Mouse (Mus musculus): ENCODE measurements at regions not wholly inside any gene's neighbourhood (a gene's known extent, or its start where the extent isn't known, plus 50 kb on each side); places are given as distances from the start of the nearest gene placed in this dataset.
"Not testable (repeated sequence)": the region's sequence is repeated elsewhere in the genome, so short reads cannot be mapped to it uniquely, and the experiment has no call there.

DNA sequence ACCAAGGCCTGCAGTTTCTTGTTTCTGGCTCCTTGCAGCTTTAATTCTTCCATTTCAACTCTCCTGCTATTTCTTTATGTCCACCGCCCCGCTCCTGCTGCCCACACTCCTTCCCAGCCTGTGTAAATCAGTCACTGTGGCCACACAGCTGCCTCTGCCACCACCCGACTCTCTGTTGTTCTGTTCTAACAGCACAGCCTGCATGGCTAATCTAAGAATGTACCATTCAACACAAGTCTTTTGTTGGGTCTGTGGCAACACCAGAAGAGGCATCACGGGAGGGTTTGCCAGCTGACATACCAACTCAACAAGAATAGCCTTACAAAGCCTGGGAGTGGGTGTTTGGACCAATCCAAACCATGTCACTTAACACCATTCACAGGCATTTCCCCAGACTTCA is 264.9 kb upstream of the Pum3 start:
- no peak for ATAC-seq (replicated peaks; ENCODE audit: poor library complexity, severe bottlenecking)

GRCm38 (mm10) chr19:27693706-27694105 is 264.1 kb upstream of the Pum3 start:
- no peak for ATAC-seq (replicated peaks; ENCODE audit: poor library complexity, severe bottlenecking)

DNA sequence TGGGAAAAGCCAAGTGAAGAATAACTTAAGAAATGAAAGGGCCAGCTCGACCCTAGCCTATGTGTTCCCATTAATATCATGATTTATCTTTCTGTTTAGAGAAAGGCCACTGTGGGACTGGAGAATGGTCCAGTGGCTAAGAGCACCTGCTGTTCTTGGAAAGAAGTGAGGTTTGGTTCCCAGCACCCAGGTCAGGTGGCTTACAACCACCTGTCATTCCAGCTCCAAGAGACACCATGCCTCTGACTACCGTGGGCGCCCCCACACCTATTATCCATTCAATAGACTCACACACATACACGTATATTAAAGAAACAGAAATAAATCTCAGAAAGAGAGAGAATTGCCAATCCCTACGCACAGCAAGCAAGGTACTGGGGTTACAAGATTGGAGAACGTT is 263.3 kb upstream of the Pum3 start:
- no peak for ATAC-seq (replicated peaks; ENCODE audit: poor library complexity, severe bottlenecking)

GRCm38 (mm10) chr19:27683426-27683825 is 253.8 kb upstream of the Pum3 start:
- ATAC-seq (replicated peaks; ENCODE audit: poor library complexity, severe bottlenecking), result no peak

DNA sequence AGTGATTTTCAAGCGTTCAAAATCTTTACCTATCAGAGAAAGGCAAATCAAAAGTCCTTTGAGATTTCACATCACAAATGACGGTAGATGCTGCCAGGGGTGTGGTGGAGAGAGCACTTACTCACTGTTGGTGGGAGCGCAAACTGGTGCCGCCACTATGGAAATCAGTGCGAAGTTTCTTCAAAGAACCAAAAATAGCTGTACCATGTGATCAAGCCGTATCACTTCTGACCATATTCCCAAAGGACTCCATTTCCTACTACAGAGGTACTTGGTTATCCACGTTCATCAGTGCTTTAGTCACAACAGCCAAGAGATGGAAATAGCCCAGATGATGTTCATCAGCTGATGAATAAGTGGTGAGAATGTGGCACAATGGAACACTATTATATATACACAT is 249.8 kb upstream of the Pum3 start:
- ATAC-seq (replicated peaks; ENCODE audit: poor library complexity, severe bottlenecking), result no peak

DNA sequence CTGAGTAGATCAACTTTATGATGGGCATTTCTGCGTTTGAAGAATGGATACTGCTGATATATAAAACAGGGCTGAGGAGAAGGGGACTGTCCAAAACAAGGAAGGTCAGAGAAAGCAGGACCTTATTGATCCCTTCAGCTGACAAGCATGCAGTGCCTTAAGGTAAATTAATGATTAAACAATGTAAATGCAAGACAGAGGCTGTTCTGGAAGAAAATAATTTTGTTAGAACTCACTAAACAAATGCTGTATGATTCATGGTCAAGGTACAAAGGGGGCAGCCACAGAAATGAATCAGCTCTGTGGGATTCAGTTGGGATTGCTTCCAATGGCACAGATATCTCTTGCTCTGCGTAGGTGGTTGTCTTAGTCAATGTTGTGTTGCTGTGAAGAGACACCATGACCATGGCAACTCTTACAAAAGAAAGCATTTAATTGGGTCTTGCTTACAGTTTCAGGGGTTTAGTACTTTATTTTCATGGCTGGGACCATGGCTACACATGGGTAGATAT is 243.1 kb upstream of the Pum3 start:
- ATAC-seq (replicated peaks; ENCODE audit: poor library complexity, severe bottlenecking), result no peak

DNA sequence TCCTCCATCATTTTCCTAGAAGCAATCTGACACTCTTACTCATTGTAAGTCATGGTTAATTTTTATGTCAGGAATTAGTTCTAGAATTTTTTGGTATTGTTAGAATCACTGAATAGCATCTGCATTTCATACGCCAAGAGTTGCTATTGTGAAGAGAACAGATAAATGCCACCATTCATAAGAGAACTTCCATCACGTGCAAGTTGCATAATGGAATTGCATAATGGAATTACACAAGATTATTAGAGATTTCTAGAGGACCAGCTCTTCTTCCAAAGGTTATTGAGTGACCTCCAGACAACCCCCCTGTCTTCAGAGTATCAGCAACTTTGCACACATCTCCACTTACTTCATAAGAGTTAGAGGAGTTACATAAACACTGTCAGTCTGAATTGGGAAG is 233.7 kb upstream of the Pum3 start:
- ATAC-seq (replicated peaks; ENCODE audit: poor library complexity, severe bottlenecking), result no peak

- ATAC-seq (replicated peaks; ENCODE audit: poor library complexity, severe bottlenecking), result no peak
These were observed 211.4 kb upstream of the Pum3 start for GRCm38 (mm10) chr19:27641001-27641400.

DNA sequence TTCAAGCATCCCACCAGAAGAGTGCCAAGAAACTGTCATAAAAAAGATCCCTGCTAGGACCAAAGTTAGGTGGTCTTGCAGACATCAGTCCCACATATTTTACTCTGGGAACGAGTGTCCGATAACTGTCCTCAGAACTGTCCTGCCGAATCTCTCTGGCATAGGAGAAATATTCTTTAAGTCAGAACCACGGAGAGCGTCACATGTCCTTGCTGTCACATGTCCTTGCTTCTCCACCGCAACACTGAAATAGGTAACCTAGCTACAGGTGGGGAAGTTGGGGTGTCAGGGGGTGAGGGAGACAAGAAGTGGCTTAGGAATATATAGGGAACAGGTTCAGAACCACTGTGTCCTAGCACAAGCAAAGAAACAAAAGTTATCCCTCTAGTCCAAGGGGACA is 203.5 kb upstream of the Pum3 start:
- no peak for ATAC-seq (replicated peaks; ENCODE audit: poor library complexity, severe bottlenecking)

DNA sequence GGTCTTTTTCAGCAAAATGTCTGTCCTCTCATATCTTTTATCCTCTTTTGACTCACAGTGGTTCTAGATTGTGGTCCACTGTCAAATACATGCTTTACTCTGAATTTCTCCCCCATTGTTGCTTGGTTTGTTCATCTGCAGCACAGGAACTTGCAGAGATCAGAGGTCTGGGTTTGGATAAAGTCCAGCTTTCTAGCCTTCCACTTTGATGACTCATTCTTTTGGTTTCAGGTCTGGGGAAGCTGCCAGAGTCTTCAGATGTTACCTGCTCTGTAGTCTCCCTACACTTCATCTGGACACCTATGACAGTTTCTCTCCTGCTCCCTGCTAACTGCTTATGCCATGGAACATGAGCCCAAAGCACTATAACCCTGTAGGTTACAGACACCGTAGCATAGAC is 198.0 kb upstream of the Pum3 start:
- ATAC-seq (replicated peaks; ENCODE audit: poor library complexity, severe bottlenecking), result no peak

- no peak for ATAC-seq (replicated peaks; ENCODE audit: poor library complexity, severe bottlenecking)
These were observed 187.9 kb upstream of the Pum3 start for GRCm38 (mm10) chr19:27617522-27617921.

DNA sequence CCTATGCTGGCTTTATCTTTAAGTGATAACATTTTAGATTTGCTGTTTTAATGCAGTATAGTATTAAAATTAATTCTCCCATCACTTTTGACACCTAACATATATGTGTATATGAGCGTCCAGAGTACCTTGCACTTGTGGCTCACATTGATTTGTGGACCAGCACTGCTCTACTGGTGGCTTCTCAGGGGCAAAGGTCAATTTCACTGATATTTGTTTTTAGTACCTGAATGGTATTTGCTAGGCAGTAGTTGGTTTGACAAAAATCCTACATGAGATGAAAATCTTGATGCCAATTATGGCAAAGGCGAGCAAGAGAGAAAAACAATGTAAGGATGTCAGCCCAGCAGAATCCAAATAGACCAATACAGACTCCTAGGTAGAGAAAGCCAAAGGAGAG is 177.3 kb upstream of the Pum3 start:
- no peak for ATAC-seq (replicated peaks; ENCODE audit: poor library complexity, severe bottlenecking)

- ATAC-seq (replicated peaks; ENCODE audit: poor library complexity, severe bottlenecking), result no peak
These were observed 173.7 kb upstream of the Pum3 start for GRCm38 (mm10) chr19:27603296-27603695.

DNA sequence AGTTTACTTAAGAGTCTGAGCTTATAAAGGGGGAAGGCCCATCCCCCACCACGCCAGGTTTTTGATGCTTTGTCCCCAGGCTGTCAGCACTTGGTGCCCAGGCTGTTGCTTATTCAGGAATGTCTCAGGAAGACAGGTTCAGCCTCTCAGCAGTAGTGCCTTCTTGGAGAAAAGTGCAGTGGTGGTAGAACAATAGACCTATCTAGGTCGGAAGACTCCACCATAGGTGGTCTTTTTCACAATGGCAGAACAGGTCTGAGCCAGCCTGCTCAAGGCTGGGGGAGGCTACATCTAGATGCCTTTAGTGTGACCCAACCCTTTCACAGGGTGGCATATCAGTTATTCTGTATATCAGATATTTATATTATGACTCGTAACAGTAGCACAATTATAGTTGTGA is 171.9 kb upstream of the Pum3 start:
- ATAC-seq (replicated peaks; ENCODE audit: poor library complexity, severe bottlenecking), result no peak

DNA sequence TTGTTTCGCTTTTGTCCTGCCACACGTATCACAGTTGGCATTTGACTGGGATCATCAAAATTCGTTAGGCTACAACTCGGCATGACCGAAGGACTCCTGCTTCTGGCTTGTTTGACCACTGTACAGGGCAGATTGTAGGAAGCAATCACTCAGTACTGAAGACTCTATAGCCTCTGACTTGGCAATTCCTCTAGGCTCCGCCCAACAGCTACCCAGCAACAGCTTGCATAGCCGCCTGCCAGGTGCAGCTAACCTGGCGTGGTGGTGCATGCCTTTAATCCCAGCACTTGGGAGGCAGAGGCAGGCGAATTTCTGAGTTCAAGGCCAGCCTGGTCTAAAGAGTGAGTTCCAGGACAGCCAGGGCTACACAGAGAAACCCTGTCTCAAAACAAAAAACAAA is 170.8 kb upstream of the Pum3 start:
- ATAC-seq (replicated peaks; ENCODE audit: poor library complexity, severe bottlenecking), result not testable (repeated sequence)

GRCm38 (mm10) chr19:27599639-27600308 is 170.1 kb upstream of the Pum3 start:
- ATAC-seq (replicated peaks; ENCODE audit: poor library complexity, severe bottlenecking), result no peak

DNA sequence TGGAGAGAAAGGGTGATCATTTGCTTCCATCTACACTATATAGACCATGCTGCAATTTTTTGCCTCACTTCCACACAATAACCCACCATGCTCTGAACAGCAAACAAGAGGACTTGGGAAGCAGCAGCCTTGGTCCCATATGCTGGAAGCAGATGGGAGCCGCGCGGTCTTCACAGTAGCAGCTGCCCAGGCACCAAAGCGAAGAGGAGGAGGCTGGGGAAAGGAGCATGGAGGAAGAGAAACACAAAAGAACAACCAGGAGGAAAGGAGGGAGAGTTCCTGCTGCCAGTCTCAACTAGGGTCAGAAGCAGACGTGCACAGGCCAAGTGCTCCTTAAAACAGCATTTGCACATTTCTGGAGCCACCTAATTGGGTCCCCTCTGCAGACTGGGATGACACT is 168.7 kb upstream of the Pum3 start:
- no peak for ATAC-seq (replicated peaks; ENCODE audit: poor library complexity, severe bottlenecking)

DNA sequence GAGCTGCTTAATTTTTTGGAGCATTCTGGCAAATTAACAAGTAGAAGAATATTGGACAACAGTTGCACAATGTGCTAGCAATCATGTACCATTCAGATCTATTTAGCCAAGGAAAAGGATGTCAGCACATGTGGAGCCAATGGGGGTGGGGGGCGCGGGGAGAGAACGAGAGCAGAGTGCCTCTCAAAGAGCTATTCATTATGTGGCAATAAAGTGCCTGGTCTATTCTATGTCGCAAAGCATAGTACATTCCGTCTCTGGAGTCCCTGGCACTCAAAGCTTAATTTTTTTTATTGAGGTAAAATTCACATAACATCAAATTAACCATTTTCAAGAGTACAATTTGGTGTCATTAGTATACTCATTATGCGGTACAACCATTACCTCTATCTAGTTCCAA is 155.9 kb upstream of the Pum3 start:
- ATAC-seq (replicated peaks; ENCODE audit: poor library complexity, severe bottlenecking), result no peak

GRCm38 (mm10) chr19:27582111-27582500 is 152.5 kb upstream of the Pum3 start:
- ATAC-seq (replicated peaks; ENCODE audit: poor library complexity, severe bottlenecking), result no peak

DNA sequence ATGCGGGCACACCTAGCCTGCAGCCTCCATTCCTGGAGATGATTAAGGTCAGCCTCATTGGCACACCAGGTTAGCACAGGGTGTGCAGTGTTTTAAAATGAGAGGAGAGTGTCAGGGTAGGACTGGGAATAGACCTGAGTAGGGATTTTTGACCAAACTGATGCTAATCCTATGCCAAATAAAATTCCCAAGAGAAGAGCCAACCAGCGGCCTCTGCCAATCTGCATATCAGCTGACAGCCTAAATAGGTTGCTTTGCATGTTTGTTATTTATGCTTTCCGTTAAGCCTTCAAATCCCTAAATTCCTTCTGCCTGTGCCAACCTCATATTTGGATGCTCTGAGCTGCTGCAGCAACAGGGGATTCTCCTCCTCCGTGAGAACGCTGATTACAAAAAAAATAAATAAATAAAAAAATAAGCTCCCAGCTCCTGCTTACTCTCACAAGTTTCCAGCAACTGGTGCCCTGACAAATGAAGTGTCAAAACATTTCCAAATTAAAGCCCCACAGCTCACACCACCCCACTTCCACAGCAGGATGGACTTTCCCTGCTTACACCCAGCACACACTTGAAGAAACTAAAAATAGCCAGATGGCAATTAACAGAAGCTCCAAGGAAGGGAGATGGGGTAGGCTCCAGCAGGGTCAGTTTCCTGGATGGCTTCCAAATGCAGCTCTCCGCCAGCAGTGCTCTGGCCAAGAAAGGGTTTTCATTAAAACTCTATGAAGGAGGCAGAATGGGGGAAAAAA is 151.9 kb upstream of the Pum3 start:
- ATAC-seq (replicated peaks; ENCODE audit: poor library complexity, severe bottlenecking), result no peak

GRCm38 (mm10) chr19:27576478-27576877 is 146.9 kb upstream of the Pum3 start:
- no peak for ATAC-seq (replicated peaks; ENCODE audit: poor library complexity, severe bottlenecking)

- no peak for ATAC-seq (replicated peaks; ENCODE audit: poor library complexity, severe bottlenecking)
These were observed 137.3 kb upstream of the Pum3 start for GRCm38 (mm10) chr19:27566929-27567328.
